Mouse (Mus musculus): ENCODE measurements around the gene Stab1.

Gene Stab1

DNA sequence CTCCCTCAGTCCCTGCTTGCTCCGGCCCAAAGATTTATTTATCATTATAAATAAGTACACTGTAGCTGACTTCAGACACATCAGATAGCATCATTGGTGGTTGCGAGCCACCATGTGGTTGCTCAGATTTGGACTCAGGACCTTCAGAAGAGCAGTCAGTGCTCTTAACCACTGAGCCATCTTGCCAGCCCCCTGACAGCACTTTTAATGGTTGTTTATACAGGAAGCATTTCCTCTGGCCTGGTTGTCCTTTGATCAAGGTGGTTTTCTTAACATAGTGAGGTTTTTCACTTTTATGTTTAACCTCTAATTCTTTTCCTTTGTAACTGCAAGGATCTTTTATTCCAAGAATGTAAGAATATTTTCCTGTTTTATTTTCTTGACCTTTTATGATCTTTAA lies 26.0 kb upstream of the Stab1 start:
- DNase-seq: no peak

- peak; percentile 55 to 59 for DNase-seq
Measured at GRCm38 (mm10) chr14:31193791-31194190, 25.4 kb upstream of the Stab1 start.

DNA sequence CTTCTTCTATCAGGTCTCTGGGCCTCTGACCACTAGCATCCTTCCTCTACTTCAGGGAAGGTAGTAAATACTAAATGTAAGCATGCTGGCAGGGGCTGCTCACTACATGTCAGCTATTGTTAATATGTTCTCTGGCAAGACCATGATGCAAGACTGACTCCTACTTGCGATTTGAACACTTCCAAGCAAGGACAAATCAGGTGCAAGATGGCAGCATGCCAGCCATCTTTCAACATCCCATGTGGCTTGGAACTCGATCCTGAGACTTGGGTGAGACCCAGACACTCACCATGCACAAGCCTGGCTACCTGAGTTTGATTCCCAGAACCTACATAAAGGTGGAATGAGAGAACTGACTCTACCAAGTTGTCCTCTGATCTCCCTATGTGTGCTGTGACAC lies 23.5 kb upstream of the Stab1 start:
- DNase-seq: peak; percentile 69 to 73

DNA sequence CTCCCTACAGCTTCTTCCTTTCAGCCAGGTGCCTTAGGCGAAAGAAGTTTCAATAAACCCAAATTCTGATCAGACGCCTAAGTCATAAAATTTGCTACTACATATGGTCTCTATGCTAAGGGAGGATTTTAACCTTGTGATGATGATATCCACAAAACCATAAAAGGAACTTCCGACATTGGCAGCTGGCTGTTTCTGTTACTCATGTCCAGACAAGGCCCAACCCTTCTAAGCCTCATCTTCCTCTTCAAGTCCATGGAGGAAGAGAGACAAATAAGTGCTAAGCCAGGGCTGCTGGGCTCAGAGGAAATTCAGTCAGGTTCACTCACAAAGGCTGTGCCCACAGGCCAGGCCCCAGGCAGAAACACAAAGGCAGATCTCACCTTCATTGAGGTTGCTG lies 20.9 kb upstream of the Stab1 start:
- DNase-seq: no peak

DNA sequence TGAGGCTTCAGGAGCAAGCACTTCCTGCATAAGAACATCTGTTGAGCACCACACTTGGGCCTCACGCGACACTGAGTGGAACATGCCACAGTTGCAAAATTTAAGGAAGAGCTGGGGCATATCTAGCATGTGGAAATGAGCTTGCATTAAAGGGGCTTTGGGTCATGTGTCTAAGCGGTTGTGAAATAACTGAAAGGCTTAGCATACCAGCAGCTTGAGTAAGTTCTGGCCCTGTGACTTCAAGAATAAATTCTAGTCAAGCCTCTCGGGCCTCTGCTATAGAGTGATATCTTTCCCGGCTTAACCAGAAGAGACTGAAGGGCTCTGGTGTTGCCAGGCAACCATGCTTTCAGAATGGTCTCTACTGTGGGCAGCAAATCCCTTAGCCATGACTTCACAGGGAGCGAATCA lies 20.3 kb upstream of the Stab1 start:
- DNase-seq: no peak

DNA sequence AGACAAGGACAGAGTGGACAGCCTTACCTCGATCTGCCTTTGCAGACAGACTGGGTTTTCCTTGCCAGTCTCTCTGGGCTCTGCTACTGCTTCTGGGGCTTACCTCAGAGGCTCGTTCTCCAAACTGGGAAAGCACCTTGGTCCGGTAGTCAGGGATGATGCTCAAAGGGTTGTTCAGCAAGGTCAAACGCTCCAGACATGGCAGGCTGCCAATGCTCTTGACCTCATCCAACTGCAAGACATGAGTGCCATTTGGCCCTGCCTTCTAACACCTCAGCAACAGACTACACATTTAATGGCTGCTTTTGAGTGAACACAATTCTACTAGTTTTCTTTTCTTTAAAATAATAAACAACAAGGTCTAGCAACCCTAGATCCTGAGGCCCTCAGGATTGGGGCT lies 18.2 kb upstream of the Stab1 start:
- peak; percentile 48 to 51 for DNase-seq

DNA sequence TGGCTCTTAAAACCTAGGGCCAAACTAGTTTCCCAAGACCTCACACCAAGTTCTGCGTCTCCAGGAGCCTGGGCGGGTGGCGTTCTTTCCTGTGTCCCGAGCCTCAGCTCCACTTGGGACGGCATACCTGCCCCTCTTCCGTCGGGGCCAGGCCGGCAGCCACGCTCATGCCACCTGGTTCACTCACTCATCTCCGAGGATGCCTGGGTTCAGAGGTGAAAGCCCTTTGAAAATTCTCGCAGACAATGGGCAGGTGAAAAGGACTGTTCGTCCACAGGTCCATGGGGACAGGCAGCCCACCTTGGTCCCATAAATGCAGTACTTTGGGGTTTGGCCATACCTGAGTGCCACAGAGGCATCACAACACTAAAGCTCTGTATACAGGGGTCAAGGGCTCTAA lies 15.8 kb upstream of the Stab1 start:
- DNase-seq: no peak

DNA sequence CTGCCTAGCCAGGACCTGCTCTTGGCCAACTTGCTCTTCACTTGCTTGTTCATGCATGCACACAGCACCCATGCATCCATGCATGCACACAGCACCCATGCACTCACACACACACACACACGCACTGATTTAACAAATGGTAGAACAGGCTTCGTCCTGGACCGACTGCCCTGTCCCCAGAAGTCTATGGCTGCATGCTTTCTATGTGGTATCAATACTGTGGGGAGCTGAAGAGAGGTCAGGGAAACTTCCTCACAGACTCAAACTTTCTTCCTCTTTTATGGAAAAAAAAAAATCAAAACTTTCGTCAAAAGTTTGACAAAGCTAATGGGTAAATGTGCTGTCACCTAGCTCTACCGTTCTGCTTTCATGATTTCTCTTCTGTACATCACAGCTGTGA lies 15.1 kb upstream of the Stab1 start:
- no peak for DNase-seq

GRCm38 (mm10) chr14:31182786-31183290 lies 14.4 kb upstream of the Stab1 start:
- no peak for DNase-seq

DNA sequence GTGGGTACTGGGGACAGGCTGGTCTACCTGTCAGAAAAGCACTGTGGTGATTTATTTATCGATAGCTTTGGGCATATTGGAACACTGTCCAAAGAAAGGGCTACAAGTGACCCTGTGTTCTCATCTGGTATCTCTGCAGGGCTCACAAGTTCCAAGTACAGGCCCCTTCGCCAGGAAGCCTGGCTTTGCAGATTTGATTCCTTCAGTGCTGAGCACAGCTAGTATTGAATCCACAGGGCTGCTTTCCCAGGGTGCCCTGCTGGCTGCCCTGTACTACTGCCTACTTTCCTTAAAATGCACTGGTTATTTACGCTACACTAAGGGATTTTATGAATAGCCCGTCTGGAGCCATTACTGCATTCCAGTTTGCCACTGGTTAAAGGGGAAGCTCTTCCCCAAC lies 13.1 kb upstream of the Stab1 start:
- no peak for DNase-seq

- peak in 1 of 2 experiments; percentile 55 for DNase-seq
Measured at GRCm38 (mm10) chr14:31179677-31180365, 11.4 kb upstream of the Stab1 start.

GRCm38 (mm10) chr14:31177715-31178114 lies 9.3 kb upstream of the Stab1 start:
- DNase-seq: no peak

DNA sequence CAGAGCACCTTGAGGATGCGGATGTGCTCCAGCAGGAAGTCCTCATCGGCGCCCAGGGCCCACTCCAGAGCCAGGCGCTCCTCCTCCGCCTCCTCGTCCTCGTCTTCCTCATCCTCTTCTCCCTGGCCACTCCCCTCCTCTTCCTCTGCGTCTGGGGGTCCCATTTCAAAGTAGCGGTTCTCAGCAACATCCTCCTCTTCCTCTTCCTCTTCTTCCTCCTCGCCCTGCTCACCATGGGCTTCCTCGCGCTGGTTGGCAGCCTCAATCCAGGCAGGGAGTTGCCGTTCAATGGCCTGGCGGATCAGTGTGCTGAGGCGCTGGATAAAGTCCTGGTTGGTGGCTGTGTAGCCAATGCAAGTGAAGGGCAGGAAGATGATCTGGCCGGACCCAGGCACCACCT lies 8.8 kb upstream of the Stab1 start:
- no peak for DNase-seq

GRCm38 (mm10) chr14:31173537-31173936 lies 5.1 kb upstream of the Stab1 start:
- no peak for DNase-seq

GRCm38 (mm10) chr14:31172781-31173455 lies 4.5 kb upstream of the Stab1 start:
- DNase-seq: peak; percentile 67 to 68

- no peak for DNase-seq
Measured at GRCm38 (mm10) chr14:31171821-31172220, 3.4 kb upstream of the Stab1 start.

DNA sequence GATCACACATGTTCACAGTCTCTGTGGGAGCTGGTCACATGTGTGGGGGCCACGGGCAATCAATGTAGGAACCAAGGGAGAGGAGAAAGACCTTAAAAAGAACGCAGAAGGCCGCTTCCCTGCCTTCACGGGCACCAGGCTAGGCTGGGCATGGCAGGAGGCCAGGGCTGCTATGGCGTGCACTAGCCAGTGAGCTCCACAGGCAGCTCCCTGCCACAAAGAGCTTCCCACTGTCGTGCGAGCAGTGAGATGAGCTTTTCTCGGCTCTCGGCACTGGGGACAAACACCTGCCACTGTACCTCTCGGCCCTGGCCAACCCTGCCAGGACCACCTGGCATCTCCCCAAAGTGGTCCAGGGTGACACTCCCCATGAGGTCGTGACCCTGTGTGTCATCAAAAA lies 2.9 kb upstream of the Stab1 start:
- peak; percentile 80 to 86 for DNase-seq

DNA sequence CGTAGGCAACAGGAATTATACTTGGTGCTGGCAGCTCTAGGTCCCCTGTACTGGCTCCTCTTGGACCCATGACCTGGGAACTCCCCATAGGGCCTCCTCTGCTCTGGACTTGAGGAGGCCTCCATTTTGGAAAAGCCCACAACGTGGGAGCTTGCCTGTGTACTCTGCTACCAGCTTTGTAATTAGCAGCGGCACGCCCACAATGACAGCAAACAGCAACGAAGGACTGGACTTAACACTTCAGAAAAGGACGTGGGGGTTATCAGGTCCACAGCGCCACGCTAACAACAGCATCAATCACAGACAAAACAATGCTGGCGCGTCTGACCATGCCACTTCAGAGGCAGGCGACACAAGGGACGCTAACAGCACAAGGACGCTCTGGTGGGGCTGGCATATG lies 2.5 kb upstream of the Stab1 start:
- DNase-seq: no peak

DNA sequence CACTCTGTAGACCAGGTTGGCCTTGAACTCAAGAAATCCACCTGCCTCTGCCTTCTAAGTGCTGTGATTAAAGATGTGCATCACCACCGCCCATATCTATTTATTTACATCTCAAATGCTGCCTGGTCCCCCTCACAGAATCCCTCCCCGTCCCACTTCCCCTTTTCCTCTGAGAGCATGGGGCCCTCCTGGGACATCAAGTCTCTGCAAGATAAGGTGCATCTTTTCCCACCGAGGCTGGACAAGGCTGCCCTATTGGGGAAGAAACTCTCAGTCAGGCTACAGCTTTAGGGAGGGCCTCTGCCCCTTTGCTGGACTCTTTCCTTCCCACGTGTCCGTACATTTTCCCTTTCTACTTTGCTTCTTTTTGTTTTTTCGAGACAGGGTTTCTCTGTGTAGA lies 1.1 kb upstream of the Stab1 start:
- no peak for DNase-seq

- peak; percentile 53 to 57 for DNase-seq
Measured at GRCm38 (mm10) chr14:31166827-31167226, 1.6 kb downstream of the Stab1 start.

DNA sequence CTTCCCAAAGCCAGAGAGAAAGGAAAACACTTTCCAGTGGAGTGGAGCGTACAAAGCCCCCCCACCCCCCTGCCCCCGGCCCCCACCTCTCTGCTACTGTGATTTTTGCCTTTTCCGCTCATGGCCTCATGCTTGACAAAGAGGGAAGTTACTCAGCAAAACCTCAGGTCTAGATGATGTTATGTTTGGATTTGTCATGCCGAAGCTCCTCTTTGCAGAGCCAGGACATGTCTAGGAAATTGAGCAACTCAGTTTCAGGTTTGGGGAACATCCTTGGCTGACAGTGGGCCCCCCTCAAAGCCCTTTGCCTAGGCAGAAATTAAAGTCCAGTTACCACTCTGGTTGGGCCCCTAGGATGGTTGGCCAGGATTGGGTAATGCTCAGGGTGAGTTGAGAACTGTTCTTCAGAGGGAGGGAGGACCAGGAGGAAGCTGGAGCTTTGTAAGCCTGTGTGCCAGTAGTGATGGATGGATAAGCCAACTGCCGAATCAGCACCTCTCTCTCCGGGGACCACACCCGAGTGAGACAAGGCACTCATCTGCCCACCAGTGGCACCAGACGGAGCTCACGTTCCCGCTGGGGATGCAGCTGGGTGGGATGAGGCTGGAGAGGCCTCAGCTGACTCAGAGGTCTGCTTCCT lies 2.3 kb downstream of the Stab1 start:
- peak in 1 of 2 experiments; percentile 42 for DNase-seq

DNA sequence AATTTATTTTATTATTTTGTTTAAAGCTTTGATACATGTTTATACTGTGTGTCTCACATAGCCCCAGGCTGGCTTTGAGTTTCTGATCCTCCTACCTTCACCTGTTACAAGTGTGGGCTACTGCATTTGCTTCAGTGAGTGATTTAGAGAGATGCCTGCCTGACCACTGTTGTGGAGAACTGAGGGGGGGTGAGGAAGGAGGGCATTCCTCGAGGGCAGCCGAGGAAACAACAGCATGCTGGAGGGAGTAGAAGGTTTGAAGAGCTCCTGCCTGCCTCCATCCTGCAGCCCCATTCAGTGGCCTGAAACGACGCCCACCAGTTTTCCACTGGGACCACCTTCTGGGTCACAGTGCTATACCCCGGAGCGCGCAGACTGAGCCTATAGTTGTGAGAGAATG lies 3.0 kb downstream of the Stab1 start:
- DNase-seq: no peak

DNA sequence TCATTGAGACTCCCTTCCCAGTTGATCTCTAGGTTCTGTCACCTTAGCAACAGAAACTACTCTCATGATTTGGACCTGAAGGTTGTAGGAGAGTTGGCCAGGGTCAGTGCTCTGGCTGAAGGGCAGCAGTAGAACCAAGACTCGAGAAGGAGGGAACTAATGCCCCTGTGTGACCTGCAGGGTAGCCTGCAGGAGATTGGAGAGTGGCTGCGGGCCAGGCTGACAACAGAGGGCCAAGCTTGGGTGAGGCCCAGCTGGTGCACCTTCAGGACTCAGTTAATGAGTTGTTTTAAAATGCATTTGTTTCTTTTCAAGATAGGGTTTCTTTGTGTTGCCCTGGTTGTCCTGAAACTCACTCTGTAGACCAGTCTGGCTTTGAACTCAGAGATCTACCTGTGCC lies 3.4 kb downstream of the Stab1 start:
- DNase-seq: peak; percentile 49 to 51

- peak; percentile 81 to 82 for DNase-seq
Measured at GRCm38 (mm10) chr14:31164067-31164466, 4.4 kb downstream of the Stab1 start.
